Mouse (Mus musculus): ENCODE measurements around the gene Dgkh. TPM values are rescaled to one million over a fixed set of nuclear protein-coding genes. Genes with fewer than 3 reads are reported as not detected.

The Dgkh gene
- polyA plus RNA-seq, 1 experiment from 2014 or later: 2.8 TPM

- no peaks in the 10 kb centered on the region for H3K36me3 ChIP-seq (ENCODE audit: control insufficient read depth, insufficient read depth)
- no peak overlapping the region for H3K4me2 ChIP-seq (ENCODE audit: low read length)
- no peak overlapping the region for H3K4me3 ChIP-seq (replicated peaks; ENCODE audit: low read length)
- ATAC-seq: no peak
- H3K27me3 ChIP-seq (replicated peaks; ENCODE audit: control insufficient read depth, insufficient read depth, low read length): no peaks in the 10 kb centered on the region
- no peak overlapping the region for H3K9ac ChIP-seq (replicated peaks; ENCODE audit: low read depth, low read length)
- peaks cover 29% of the 10 kb centered on the region for H3K4me1 ChIP-seq (replicated peaks; ENCODE audit: control insufficient read depth, insufficient read depth, low read length)
- H3K9me3 ChIP-seq (ENCODE audit: control insufficient read depth, low read length): no peaks in the 10 kb centered on the region
- 95% methylated on average over 6 of the region's 6 CpGs for WGBS
- H3K27ac ChIP-seq (ENCODE audit: low read length): no peak overlapping the region
Observed at GRCm38 (mm10) chr14:78532345-78532744, 200.2 kb downstream of the Dgkh start.

GRCm38 (mm10) chr14:78530256-78530655, 202.3 kb downstream of the Dgkh start:
- 89% methylated on average over 3 of the region's 3 CpGs for WGBS
- Histone ChIP-seq H3K27ac (ENCODE audit: low read length) (no peak overlapping the region), H3K9me3 (ENCODE audit: control insufficient read depth, low read length) (no peaks in the 10 kb centered on the region)

GRCm38 (mm10) chr14:78528461-78529425, 203.8 kb downstream of the Dgkh start:
- Histone ChIP-seq H3K4me2 (ENCODE audit: low read length) (no peak overlapping the region), H3K4me3 (replicated peaks; ENCODE audit: low read length) (no peak overlapping the region), H3K27ac (ENCODE audit: low read length) (no peak overlapping the region), H3K36me3 (ENCODE audit: control insufficient read depth, insufficient read depth) (no peaks in the 10 kb centered on the region), H3K9me3 (ENCODE audit: control insufficient read depth, low read length) (no peaks in the 10 kb centered on the region), H3K9ac (replicated peaks; ENCODE audit: low read depth, low read length) (no peak overlapping the region), H3K27me3 (replicated peaks; ENCODE audit: control insufficient read depth, insufficient read depth, low read length) (no peaks in the 10 kb centered on the region), H3K4me1 (replicated peaks; ENCODE audit: control insufficient read depth, insufficient read depth, low read length) (peaks cover 14% of the 10 kb centered on the region)
- whole genome bisulfite sequencing: 84% methylated on average over 8 of the region's 8 CpGs
- ATAC-seq: no peak

More at GRCm38 (mm10) chr14:78530256-78530655, 202.3 kb downstream of the Dgkh start:
- H3K9ac ChIP-seq (replicated peaks; ENCODE audit: low read depth, low read length): no peak overlapping the region
- no peak overlapping the region for H3K4me3 ChIP-seq (replicated peaks; ENCODE audit: low read length)
- H3K4me2 ChIP-seq (ENCODE audit: low read length): no peak overlapping the region
- H3K36me3 ChIP-seq (ENCODE audit: control insufficient read depth, insufficient read depth): no peaks in the 10 kb centered on the region
- ATAC-seq: no peak
- H3K27me3 ChIP-seq (replicated peaks; ENCODE audit: control insufficient read depth, insufficient read depth, low read length): no peaks in the 10 kb centered on the region
- peaks cover 26% of the 10 kb centered on the region for H3K4me1 ChIP-seq (replicated peaks; ENCODE audit: control insufficient read depth, insufficient read depth, low read length)

- no peak overlapping the region for H3K4me2 ChIP-seq (ENCODE audit: low read length)
- no peak overlapping the region for H3K27ac ChIP-seq (ENCODE audit: low read length)
- H3K27me3 ChIP-seq (replicated peaks; ENCODE audit: control insufficient read depth, insufficient read depth, low read length): no peaks in the 10 kb centered on the region
- no peak overlapping the region for H3K9ac ChIP-seq (replicated peaks; ENCODE audit: low read depth, low read length)
- H3K4me3 ChIP-seq (replicated peaks; ENCODE audit: low read length): no peak overlapping the region
- no peak for ATAC-seq
- H3K9me3 ChIP-seq (ENCODE audit: control insufficient read depth, low read length): no peaks in the 10 kb centered on the region
- 90% methylated on average over 6 of the region's 6 CpGs for WGBS
- peaks cover 12% of the 10 kb centered on the region; the same call in 1 of the 2 replicates for H3K4me1 ChIP-seq (replicated peaks; ENCODE audit: control insufficient read depth, insufficient read depth, low read length)
- no peaks in the 10 kb centered on the region for H3K36me3 ChIP-seq (ENCODE audit: control insufficient read depth, insufficient read depth)
Observed at GRCm38 (mm10) chr14:78526907-78527306, 205.7 kb downstream of the Dgkh start.

GRCm38 (mm10) chr14:78526475-78526874, 206.1 kb downstream of the Dgkh start:
- Histone ChIP-seq H3K27me3 (replicated peaks; ENCODE audit: control insufficient read depth, insufficient read depth, low read length) (no peaks in the 10 kb centered on the region), H3K36me3 (ENCODE audit: control insufficient read depth, insufficient read depth) (no peaks in the 10 kb centered on the region), H3K4me1 (replicated peaks; ENCODE audit: control insufficient read depth, insufficient read depth, low read length) (peaks cover 9% of the 10 kb centered on the region; the same call in 1 of the 2 replicates), H3K27ac (ENCODE audit: low read length) (no peak overlapping the region), H3K4me2 (ENCODE audit: low read length) (no peak overlapping the region), H3K9ac (replicated peaks; ENCODE audit: low read depth, low read length) (no peak overlapping the region), H3K4me3 (replicated peaks; ENCODE audit: low read length) (no peak overlapping the region), H3K9me3 (ENCODE audit: control insufficient read depth, low read length) (no peaks in the 10 kb centered on the region)
- ATAC-seq: no peak
- WGBS: 80% methylated on average over 3 of the region's 3 CpGs

GRCm38 (mm10) chr14:78525611-78526457, 206.7 kb downstream of the Dgkh start:
- Histone ChIP-seq H3K4me3 (replicated peaks; ENCODE audit: low read length) (no peak overlapping the region), H3K4me1 (replicated peaks; ENCODE audit: control insufficient read depth, insufficient read depth, low read length) (peaks cover 8% of the 10 kb centered on the region; the same call in 1 of the 2 replicates), H3K9me3 (ENCODE audit: control insufficient read depth, low read length) (no peaks in the 10 kb centered on the region), H3K9ac (replicated peaks; ENCODE audit: low read depth, low read length) (no peak overlapping the region), H3K4me2 (ENCODE audit: low read length) (no peak overlapping the region), H3K27ac (ENCODE audit: low read length) (no peak overlapping the region), H3K27me3 (replicated peaks; ENCODE audit: control insufficient read depth, insufficient read depth, low read length) (no peaks in the 10 kb centered on the region), H3K36me3 (ENCODE audit: control insufficient read depth, insufficient read depth) (no peaks in the 10 kb centered on the region)
- ATAC-seq: 0 out of 2 replicates have a peak, but pooled peaks have one; percentile 28
- 96% methylated on average over 3 of the region's 3 CpGs for WGBS

GRCm38 (mm10) chr14:78525059-78525458, 207.5 kb downstream of the Dgkh start:
- no peak overlapping the region for H3K4me2 ChIP-seq (ENCODE audit: low read length)
- WGBS: 92% methylated on average over 2 of the region's 2 CpGs
- no peak overlapping the region for H3K4me3 ChIP-seq (replicated peaks; ENCODE audit: low read length)
- no peak overlapping the region for H3K27ac ChIP-seq (ENCODE audit: low read length)
- ATAC-seq: no peak
- no peak overlapping the region for H3K9ac ChIP-seq (replicated peaks; ENCODE audit: low read depth, low read length)
- H3K36me3 ChIP-seq (ENCODE audit: control insufficient read depth, insufficient read depth): no peaks in the 10 kb centered on the region
- no peaks in the 10 kb centered on the region for H3K27me3 ChIP-seq (replicated peaks; ENCODE audit: control insufficient read depth, insufficient read depth, low read length)
- H3K4me1 ChIP-seq (replicated peaks; ENCODE audit: control insufficient read depth, insufficient read depth, low read length): peaks cover 8% of the 10 kb centered on the region; the same call in 1 of the 2 replicates
- H3K9me3 ChIP-seq (ENCODE audit: control insufficient read depth, low read length): no peaks in the 10 kb centered on the region

GRCm38 (mm10) chr14:78510713-78511112, 221.9 kb downstream of the Dgkh start:
- WGBS: 77% methylated on average over 9 of the region's 9 CpGs
- no peaks in the 10 kb centered on the region for H3K4me1 ChIP-seq (replicated peaks; ENCODE audit: control insufficient read depth, insufficient read depth, low read length)
- peak; percentile 45; the same call in 1 of the 2 replicates for ATAC-seq

GRCm38 (mm10) chr14:78509791-78510190, 222.8 kb downstream of the Dgkh start:
- Histone ChIP-seq H3K27ac (ENCODE audit: low read length) (no peak overlapping the region), H3K4me3 (replicated peaks; ENCODE audit: low read length) (no peak overlapping the region), H3K36me3 (ENCODE audit: control insufficient read depth, insufficient read depth) (peaks cover 40% of the 10 kb centered on the region), H3K27me3 (replicated peaks; ENCODE audit: control insufficient read depth, insufficient read depth, low read length) (no peaks in the 10 kb centered on the region), H3K4me1 (replicated peaks; ENCODE audit: control insufficient read depth, insufficient read depth, low read length) (no peaks in the 10 kb centered on the region), H3K4me2 (ENCODE audit: low read length) (no peak overlapping the region), H3K9ac (replicated peaks; ENCODE audit: low read depth, low read length) (no peak overlapping the region), H3K9me3 (ENCODE audit: control insufficient read depth, low read length) (no peaks in the 10 kb centered on the region)
- ATAC-seq: no peak
- 88% methylated on average over 6 of the region's 6 CpGs for WGBS

More at GRCm38 (mm10) chr14:78510713-78511112, 221.9 kb downstream of the Dgkh start:
- no peak overlapping the region for H3K9ac ChIP-seq (replicated peaks; ENCODE audit: low read depth, low read length)
- peaks cover 35% of the 10 kb centered on the region for H3K36me3 ChIP-seq (ENCODE audit: control insufficient read depth, insufficient read depth)
- H3K4me3 ChIP-seq (replicated peaks; ENCODE audit: low read length): no peak overlapping the region
- no peak overlapping the region for H3K4me2 ChIP-seq (ENCODE audit: low read length)
- H3K27ac ChIP-seq (ENCODE audit: low read length): no peak overlapping the region
- H3K9me3 ChIP-seq (ENCODE audit: control insufficient read depth, low read length): no peaks in the 10 kb centered on the region
- H3K27me3 ChIP-seq (replicated peaks; ENCODE audit: control insufficient read depth, insufficient read depth, low read length): no peaks in the 10 kb centered on the region

Data from forebrain, embryonic 16.5 days (tissue).